Mouse (Mus musculus): Measurements from ENCODE around the gene Lrp8.

Gene Lrp8

GRCm38 (mm10) chr4:107802185-107802449 lies at the start of gene Lrp8:
Lrp8 (plus strand) TSS chr4:107802261.
- no peak for DNase-seq

DNA sequence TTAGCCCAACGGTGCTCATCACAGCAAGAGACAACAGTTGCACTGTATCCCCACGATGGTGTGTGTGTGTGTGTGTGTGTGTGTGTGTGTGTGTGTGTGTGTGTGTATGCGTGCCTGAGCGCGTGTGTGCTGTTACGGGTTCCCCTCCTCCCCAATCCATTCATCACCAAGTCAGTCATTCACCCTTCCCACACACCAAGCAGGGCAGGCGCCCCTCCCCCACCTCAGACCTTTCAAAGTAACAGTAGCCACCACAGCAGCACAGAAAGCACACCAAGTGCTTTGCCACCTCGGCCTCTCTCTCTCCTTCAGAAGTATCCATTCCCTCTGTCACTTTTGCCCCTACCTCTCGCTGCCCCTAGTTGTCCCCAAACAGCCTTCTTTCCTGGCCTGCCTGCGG lies 45.8 kb upstream of the Lrp8 start:
- DNase-seq = no peak

- no peak for DNase-seq
Measured at GRCm38 (mm10) chr4:107757487-107758470, 44.3 kb upstream of the Lrp8 start.

- no peak for DNase-seq
Measured at GRCm38 (mm10) chr4:107758938-107759337, 43.1 kb upstream of the Lrp8 start.

GRCm38 (mm10) chr4:107763001-107763400 lies 39.1 kb upstream of the Lrp8 start:
- DNase-seq = no peak

DNA sequence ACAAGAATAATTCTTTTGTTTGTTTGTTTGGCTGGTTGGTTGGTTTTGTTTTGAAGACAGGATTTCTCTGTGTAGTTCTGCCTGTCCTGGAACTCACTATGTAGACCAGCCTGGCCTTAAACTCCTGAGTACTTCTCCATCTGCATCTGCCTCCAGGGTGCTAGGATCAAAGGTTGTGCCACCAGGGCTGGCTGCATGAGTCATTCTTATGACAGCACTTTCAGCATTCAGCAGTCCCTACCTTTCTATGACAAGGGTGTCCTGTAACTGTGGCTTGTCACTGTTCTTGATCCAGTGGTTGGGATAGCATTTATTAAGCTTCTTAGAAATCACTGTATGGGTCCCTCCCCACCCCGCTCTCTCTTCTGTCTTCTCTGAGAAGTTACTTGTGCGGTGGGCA lies 38.5 kb upstream of the Lrp8 start:
- DNase-seq = no peak

DNA sequence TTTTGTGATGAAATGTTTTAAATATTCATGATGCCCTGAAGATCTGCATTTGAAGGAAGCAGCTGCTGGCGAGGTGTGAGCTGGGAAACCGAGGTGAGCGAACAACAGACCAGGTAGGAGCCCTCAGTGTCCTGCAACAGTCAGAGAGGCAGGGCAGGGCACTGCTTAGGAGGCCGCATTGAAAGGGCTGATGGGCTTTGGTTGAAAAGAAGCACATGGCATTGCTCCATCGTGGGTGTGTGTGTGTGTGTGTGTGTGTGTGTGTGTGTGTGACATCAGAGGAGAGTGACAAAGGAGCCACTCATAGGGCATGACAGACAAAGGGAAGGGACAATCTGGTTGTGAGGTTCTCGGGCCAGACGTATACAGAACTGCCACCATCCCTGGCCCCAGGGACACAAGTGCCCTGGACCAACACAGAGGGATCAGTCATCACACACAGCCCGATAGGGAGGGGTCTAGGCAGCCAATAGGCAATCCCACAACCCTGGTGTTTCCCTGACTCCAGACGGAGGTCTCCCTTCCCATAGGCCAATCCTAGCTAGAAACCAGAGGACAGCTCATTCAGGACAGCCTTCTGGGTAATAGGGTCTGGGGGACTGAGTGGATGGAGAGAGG lies 36.8 kb upstream of the Lrp8 start:
- DNase-seq = no peak

GRCm38 (mm10) chr4:107766182-107766581 lies 35.9 kb upstream of the Lrp8 start:
- no peak for DNase-seq

DNA sequence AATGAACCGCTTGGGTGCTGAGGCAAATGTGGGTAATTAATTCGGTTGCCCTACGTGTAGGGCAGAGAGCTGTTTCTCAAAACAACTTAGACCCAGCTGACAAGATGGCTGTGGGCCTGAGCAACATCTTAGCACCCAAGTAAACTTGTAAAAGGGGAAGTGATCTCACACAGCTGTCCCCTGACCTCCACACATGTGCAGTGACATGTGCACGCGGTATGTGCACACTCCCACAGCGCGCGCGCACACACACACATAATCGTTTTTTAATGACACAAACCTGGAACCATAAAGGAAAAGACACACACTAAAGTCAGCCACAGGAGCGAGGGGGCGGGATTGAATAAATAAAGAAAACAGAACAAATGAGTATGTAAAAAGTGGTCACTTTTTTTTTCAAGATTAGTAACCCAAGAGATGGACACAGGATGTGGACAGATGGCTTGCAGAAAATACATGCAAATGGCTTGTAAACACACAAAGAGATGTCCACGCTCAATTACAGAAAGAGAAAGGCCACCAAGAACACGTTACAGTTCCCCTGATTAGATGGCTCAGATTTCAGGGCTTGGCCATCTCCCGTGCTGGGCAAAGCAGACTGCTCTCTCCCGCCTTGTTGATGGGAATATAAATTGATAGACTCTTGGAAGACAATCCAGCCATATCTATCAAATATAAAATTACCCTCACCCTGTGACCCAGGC lies 29.8 kb upstream of the Lrp8 start:
- no peak for DNase-seq

GRCm38 (mm10) chr4:107774868-107775267 lies 27.2 kb upstream of the Lrp8 start:
- no peak for DNase-seq

DNA sequence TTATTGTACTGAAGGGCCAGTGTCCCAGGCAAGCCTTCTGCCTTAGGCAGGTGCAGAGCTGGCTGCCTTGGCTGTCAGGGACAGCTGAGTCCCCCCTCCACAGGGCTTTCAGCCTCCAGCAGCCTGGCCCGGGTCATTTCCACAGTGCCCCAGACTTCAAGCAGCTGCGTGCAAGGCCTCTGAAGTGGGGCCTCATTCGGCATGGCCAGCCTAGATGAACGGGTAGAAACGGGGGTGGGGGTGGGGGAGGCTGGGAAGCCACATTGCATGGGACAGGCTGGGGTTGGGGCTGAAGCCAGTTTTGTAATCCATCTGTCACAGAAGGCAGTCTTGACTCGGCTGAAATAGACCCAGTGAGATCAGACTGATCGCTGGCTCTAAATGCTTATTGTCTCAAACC lies 26.4 kb upstream of the Lrp8 start:
- no peak for DNase-seq

DNA sequence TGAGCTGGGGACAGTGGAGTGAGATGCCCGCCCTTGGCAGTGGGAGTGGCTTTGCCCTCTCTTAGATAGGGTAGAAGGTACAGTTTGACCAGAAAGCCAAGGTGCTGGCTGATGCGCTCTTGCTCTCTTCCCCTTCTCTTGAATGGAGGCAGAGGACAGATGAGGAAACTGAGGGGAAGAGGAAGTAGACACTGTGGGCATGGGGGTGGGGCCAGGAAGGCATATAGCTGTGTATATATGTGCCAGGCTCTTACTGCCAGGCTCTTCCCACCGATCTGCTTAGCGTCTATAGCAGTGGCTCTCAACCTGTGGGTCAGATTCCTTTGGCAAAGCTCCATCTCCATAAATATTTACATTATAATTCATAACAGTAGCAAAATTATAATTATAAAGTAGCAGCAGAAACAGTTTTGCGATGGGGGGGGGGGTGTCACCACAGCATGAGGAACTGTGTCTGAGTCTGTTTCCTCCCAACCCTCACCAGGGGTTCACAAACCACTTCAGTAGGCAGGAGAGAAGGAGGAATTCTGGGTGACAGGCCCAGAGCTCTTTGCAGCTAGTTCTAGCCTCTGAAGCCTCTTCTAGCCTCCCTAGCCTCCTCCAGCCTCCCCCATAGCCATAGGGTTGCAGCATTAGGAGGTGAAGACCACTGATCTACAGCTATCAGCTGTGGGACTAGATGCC lies 24.9 kb upstream of the Lrp8 start:
- DNase-seq = peak; percentile 39 to 53

GRCm38 (mm10) chr4:107783541-107783940 lies 18.5 kb upstream of the Lrp8 start:
- DNase-seq = no peak

DNA sequence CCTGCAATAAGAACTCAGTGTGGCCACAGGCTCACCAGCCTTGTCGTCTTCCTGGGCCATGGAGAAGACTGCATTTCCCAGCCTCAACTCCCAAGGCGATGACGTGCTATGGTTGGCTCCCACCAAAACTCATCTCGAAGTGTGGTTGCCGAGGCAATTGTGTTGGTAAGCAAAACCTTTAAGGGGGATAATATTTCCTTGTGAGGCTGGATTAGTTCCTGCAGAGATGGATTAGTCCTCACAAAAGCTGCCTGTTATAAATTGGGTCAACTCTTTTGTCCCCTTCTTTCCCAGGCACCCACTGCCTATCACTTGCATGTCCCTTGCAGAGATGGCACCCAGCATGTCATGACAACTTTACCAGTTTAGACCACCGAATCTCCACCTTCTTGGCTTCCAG lies 13.2 kb upstream of the Lrp8 start:
- DNase-seq = no peak

DNA sequence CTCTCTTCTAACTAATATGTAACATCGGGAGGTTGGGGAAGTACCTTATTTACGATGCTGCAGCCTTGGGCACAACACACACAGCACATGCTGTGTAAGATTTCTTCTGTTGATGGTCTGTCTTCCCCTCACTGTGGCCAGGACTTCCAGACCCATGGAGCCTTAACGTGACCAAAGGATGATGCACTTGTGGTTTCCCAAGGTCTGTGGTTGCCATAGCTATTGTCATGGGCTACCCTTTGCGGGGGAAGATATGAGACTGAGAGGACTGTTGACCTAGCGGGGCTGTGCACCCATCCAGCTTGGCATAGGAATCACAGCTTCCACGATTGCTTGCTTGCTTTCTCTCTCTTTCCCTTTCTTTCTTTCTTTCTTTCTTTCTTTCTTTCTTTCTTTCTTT lies 1.3 kb upstream of the Lrp8 start:
- no peak for DNase-seq

- peak; percentile 79 to 84 for DNase-seq
Measured at GRCm38 (mm10) chr4:107801366-107802184, 486 bp upstream of the Lrp8 start.

- peak; percentile 60 to 68 for DNase-seq
Measured at GRCm38 (mm10) chr4:107802450-107803331, 630 bp downstream of the Lrp8 start.

DNA sequence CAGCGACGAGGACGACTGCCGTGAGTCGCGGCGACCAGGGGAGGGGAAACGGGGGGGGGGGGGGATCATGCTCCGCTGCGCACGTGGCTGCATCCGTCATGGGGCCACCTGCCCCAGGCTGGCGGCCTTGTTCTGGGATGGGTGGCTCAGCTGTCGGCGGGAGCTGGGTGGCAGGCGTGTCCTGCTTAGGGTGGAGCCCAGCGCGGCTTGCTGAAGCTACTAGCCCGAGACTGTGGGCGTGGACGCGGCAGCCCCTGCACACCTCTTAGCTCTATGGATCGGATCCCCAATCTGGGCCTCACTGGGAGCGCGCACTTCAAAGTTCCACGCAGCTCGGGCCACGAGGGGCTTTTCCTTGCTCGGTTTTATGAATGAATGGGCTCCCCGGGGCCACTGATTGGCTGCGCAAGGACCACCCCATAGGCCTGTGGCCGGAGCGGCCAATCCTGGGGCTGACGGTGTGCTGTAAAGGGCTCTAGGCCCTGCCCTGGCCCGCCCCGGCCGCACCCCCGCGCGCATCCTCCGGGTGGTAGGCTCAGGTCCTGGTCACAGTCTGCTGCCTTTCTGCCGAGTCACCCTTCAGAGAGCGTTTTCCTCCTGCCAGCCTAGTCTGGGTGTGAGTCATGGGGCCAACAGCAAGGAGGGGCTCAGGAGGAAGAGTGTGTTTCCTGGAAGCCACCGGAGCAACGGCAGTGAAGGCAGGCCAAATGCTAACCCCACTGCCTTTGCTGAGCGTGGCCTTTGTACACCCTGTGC lies 1.5 kb downstream of the Lrp8 start:
- DNase-seq = peak; percentile 63 to 78

- DNase-seq = no peak
Measured at GRCm38 (mm10) chr4:107805491-107805890, 3.4 kb downstream of the Lrp8 start.

DNA sequence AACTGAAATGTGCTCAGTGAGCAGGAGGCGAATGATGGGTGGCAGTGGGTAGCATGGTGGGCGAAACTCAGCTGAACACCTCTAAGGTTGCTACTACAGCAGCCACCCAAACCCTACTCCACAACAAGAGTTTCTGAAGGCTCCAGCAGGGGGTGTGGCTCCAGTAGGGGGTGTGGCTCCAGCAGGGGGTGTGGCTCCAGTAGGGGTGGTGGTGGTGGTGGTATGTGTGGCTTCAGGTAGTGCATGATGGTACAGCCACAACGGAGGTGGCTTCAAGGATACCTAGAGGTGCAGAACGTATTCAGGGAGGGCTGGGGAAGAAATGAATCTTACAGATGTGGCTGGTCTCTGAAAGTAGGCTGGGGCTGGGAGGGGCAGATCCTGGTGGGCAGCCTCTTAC lies 5.7 kb downstream of the Lrp8 start:
- DNase-seq = peak; percentile 43 to 45

All from thymus, postnatal 36 days (tissue).